Mouse (Mus musculus): Measurements from ENCODE around the gene Tmem19.
A peak's percentile ranks its signal among the peaks of the same experiment; 100 is the strongest.
"Not testable (repeated sequence)": the region's sequence is repeated elsewhere in the genome, so short reads cannot be mapped to it uniquely, and the experiment has no call there.

Gene Tmem19

DNA sequence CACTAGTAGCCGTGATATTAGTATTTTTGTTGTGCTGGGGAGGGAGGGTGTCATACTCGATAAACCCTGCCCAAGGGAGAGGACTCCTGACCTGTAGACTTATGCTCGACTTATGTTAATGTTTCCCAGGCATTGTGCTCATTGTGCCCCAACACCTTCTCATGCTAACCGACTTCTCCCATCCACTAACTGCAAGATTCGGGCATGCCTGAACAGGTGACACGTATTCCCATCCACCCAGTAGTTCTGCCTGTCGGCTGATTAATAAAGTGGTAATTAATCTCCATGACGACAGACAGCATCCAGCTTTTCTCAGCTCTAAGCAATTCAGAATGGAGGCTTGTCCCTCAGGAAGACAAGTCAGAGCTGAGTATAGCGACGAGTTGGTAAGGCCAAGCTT lies 13.3 kb downstream of the Tmem19 start:
- no peak for DNase-seq (ENCODE audit: low read depth, low spot score)

DNA sequence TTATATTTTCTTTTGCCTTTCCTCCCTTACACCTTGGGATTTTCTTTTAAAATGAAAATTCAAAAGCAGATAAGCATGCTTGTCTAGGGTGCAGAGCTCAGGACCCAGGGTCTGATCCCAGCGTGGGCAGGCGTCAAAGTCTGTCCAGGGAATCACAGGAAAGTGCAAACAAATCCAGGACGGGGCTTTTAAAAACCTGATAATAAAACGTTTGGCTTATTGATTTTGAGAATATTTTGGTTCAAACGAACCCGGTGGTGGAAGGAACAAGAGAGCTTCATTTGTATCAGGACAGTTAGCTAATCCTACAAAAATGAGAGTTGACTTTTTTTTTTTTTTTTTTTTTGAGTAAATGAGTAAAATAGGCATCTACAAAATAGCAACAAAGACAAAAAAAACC lies 14.2 kb downstream of the Tmem19 start:
- no peak for DNase-seq (ENCODE audit: low read depth, low spot score)

- DNase-seq (ENCODE audit: low read depth, low spot score): no peak
Measured at GRCm38 (mm10) chr10:115346444-115346843, 15.9 kb downstream of the Tmem19 start.

- DNase-seq (ENCODE audit: low read depth, low spot score): no peak
Measured at GRCm38 (mm10) chr10:115342771-115343425, 19.4 kb downstream of the Tmem19 start.

DNA sequence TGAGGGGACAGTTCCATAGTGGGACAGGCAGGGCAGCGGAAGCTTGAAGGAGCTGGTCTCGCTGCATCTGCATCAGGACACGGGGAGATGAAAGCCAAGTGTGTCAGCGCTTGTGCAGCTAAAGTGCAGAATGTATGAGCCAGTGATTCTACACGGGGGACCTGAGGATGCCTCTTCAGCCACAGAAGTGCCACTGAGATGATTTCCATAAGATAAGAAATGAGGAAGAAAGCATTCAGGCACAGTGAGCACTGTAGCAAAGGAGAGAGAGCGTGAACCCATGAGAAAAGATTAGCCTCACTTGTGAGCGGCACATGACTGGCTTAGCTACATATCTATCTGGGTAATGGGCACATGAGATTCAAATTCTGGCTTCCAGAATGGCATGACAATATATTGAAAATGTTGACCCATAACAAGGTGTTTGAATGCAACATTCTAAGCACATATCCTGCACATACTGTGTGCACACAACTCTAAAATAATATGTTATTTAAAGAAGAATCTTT lies 22.4 kb downstream of the Tmem19 start:
- DNase-seq (ENCODE audit: low read depth, low spot score): no peak

DNA sequence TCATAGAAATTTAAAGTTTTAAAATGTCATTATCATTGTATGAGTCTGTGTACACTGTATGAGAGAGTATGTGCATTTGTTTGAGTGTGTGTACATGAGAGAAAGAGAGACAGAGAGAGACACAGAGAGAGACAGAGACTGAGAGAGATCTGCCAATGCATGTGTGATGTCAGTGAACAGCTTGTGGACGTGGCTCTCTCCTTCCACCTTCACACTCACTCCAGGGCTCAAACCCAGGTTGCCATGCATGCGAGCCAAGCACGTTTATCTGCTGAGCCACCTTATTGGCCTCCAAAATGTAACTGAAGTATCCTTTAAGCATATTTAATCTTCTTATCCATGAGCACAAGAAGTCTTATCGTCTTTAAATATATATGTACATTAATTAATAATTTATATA lies 25.4 kb downstream of the Tmem19 start:
- DNase-seq (ENCODE audit: low read depth, low spot score): no peak

GRCm38 (mm10) chr10:115333528-115333927 lies 28.8 kb downstream of the Tmem19 start:
- no peak for DNase-seq (ENCODE audit: low read depth, low spot score)

GRCm38 (mm10) chr10:115332997-115333396 lies 29.3 kb downstream of the Tmem19 start:
- no peak for DNase-seq (ENCODE audit: low read depth, low spot score)

- no peak for DNase-seq (ENCODE audit: low read depth, low spot score)
Measured at GRCm38 (mm10) chr10:115332420-115332952, 29.8 kb downstream of the Tmem19 start.

DNA sequence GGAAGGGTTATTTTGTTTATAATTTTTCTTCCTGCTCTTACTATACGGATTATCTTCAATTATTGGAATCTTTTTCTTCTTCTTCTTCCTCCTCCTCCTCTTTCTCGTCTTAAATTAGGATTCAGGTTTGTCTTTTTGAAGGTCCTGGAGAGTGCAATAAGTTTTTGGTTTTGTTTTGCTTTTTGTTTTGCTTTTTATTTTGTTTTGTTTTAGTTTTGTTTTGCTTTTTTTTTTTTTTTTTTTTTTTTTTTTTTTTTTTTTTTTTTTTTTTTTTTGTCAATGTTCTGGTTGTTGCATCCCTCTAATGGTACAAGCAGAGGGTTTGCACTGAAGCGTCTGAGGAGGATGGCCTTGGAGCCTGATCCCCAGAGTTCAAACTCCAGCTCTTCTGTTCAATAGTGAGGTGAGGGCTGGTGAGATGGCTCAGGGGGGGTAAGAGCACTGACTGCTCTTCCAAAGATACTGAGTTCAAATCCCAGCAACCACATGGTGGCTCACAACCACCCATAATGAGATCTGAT lies 33.2 kb downstream of the Tmem19 start:
- no peak for DNase-seq (ENCODE audit: low read depth, low spot score)

DNA sequence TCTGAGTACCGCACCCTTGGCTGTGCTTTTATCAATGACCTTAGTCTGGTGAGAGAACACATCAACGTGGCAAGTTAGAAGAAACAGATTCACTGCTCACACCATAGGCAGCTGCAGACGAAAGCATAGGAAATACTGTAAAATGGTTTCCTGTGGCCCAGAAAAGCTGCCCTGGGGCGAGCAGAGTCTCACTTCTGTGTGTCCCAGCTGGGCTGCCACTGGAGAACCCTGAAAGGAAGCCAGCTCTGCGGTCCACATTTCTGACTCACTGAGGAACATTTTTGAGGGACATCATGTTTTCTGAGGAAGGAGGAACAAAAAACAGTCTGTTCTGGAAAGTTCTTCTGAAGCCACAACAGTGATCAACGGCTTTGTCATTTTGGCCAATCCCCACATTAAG lies 33.8 kb downstream of the Tmem19 start:
- no peak for DNase-seq (ENCODE audit: low read depth, low spot score)

DNA sequence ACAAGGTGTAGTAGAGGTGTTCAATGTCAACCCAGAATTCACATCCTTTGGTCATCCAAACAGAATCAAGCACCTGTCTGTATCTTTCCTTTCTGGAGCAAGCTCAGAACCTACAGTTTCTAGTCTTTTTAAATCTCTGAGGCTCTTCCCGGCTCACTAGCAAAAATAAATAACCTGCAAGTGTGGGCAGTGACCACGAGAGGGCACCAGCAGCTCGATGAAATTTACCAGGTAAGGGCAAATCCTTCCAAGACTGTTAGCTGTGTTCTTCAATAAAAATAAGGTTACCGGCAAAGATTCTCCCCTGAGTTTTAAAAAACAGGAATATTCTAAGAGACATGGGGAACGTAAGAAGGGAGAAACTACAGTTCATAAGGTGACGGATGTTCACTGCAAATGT lies 39.0 kb downstream of the Tmem19 start:
- DNase-seq (ENCODE audit: low read depth, low spot score): peak; percentile 77

GRCm38 (mm10) chr10:115321317-115322035 lies 40.8 kb downstream of the Tmem19 start:
- no peak for DNase-seq (ENCODE audit: low read depth, low spot score)

- not testable (repeated sequence) for DNase-seq (ENCODE audit: low read depth, low spot score)
Measured at GRCm38 (mm10) chr10:115318388-115318787, 43.9 kb downstream of the Tmem19 start.

DNA sequence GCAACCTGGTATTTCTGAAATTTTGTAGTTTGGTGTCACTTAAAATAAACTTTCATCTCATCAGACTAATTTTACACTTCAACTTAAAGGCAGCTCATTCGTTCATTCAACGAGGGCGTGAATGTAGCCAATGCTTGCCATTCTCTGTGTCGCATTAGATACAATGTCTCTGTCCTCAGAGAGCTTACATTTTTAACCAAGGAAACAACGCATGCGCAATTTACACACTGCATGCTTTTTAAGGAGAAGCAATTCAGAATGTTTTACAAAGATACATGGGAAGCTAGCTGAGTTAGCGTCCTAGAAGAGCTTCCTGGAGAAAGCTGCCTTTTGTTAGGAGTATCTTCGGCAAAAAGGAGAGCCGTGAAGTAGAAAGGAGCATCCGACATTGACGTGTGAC lies 46.0 kb downstream of the Tmem19 start:
- peak; percentile 27 for DNase-seq (ENCODE audit: low read depth, low spot score)

- peak; percentile 91 for DNase-seq (ENCODE audit: low read depth, low spot score)
Measured at GRCm38 (mm10) chr10:115315473-115316171, 46.7 kb downstream of the Tmem19 start, which contains the start of gene Rab21. Rab21 (minus strand) TSS chr10:115315594.

- peak; percentile 21 for DNase-seq (ENCODE audit: low read depth, low spot score)
Measured at GRCm38 (mm10) chr10:115314582-115315452, 47.5 kb downstream of the Tmem19 start.

- DNase-seq (ENCODE audit: low read depth, low spot score): no peak
Measured at GRCm38 (mm10) chr10:115314287-115314581, 48.1 kb downstream of the Tmem19 start.

DNA sequence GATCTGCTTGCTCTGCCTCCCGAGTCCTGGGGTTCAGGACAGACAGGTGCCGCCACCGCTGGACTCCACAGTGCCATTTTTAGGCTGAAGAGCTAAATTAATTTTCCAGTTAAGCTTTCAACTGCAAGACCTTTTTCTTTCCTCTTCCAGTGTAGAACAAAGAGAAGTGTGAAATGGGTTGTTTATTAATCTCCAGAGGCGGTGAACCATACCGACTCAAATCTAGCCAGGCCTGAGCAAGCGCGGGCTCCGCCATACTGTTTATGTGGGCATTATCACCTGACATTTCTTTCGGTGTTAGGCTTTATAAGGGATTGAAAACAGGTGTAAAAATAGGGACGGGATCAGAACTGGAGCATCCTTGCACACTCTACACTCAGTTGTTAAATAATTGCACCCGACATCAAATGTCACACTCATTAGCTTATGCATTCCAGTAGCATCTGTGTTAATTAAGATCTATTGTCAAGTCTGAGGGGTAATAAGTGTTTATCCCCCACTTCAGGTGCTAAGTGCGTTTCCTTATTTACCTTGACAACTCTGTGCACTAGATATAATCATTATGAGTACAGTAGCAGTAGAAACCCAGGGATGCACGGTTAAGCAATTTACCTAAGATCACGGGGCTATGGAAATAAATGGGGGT lies 48.5 kb downstream of the Tmem19 start:
- DNase-seq (ENCODE audit: low read depth, low spot score): no peak

- DNase-seq (ENCODE audit: low read depth, low spot score): peak; percentile 50
Measured at GRCm38 (mm10) chr10:115312732-115313131, 49.6 kb downstream of the Tmem19 start.

GRCm38 (mm10) chr10:115312194-115312593 lies 50.1 kb downstream of the Tmem19 start:
- no peak for DNase-seq (ENCODE audit: low read depth, low spot score)
